Mouse (Mus musculus) liver, embryonic 13.5 days (tissue): ENCODE measurements around the gene Arhgap1. TPM values are rescaled to one million over a fixed set of nuclear protein-coding genes. Genes with fewer than 3 reads are reported as not detected.

Experiments
- ATAC-seq: fragments of 200-750 bp; cut with Nextera tagmentation; 2 replicates; pipeline ENCODE4 v1.8.0; 2017; ENCODE audit warnings: low read depth, mild to moderate bottlenecking, moderate number of reproducible peaks, moderate library complexity
- DNase-seq: peaks from one replicate; pipeline ENCODE4 v3.0.0; 2022
- H3K27ac ChIP-seq: fragments of 300-500 bp; sonication (generic); 2 replicates; pipeline ENCODE4 v1.5.1; 2015; ENCODE audit warnings: moderate library complexity, mild to moderate bottlenecking, inconsistent platforms
- H3K27me3 ChIP-seq: fragments of 300-500 bp; sonication (generic); 2 replicates; pipeline ENCODE4 v1.6.1; 2015; ENCODE audit warnings: mild to moderate bottlenecking, inconsistent platforms
- H3K36me3 ChIP-seq: fragments of 300-500 bp; sonication (generic); 2 replicates; pipeline ENCODE4 v1.6.1; 2015; ENCODE audit warnings: mild to moderate bottlenecking, inconsistent platforms
- H3K4me1 ChIP-seq: fragments of 300-500 bp; sonication (generic); replicated peaks from 2 replicates; pipeline ENCODE4 v1.6.1; 2015; ENCODE audit warnings: inconsistent platforms
- H3K4me2 ChIP-seq: fragments of 300-500 bp; sonication (generic); 2 replicates; pipeline ENCODE4 v1.6.1; 2015; ENCODE audit warnings: inconsistent platforms, mild to moderate bottlenecking, moderate library complexity
- H3K4me3 ChIP-seq: fragments of 300-500 bp; sonication (generic); replicated peaks from 2 replicates; pipeline ENCODE4 v1.5.1; 2015; ENCODE audit warnings: mild to moderate bottlenecking, inconsistent platforms
- H3K9ac ChIP-seq: fragments of 300-500 bp; sonication (generic); 2 replicates; pipeline ENCODE4 v1.6.1; 2015; ENCODE audit warnings: mild to moderate bottlenecking, inconsistent platforms
- H3K9me3 ChIP-seq: fragments of 300-500 bp; sonication (generic); replicated peaks from 2 replicates; pipeline ENCODE4 v1.6.1; 2016; ENCODE audit warnings: inconsistent platforms
- WGBS: fragments of 180-500 bp; shearing (Covaris S2); methylation state at CpG from one replicate; pipeline ENCODE4 v1.1.7; 2015; ENCODE audit not compliant: insufficient replicate concordance; 5-methylcytosine and 5-hydroxymethylcytosine counted together
- polyA plus RNA-seq: library from polyadenylated mRNA; unstranded; fragments of >200 nt; fragmentation: Nextera tagmentation; extraction: Ambion mirVana; gene quantifications from 2 replicates; pipeline ENCODE4 v1.2.1, GENCODE M21; 2015

Gene Arhgap1
- polyA plus RNA-seq, 1 experiment from 2014 or later = 42.3 TPM

- ATAC-seq (no peak; the same call in 1 of the 2 replicates), DNase-seq (no peak)
- Histone ChIP-seq H3K27ac (peak overlapping the region; percentile 92), H3K4me2 (peak overlapping the region; percentile 93), H3K9me3 (no peaks in the 10 kb centered on the region), H3K9ac (peak overlapping the region; percentile 89), H3K4me1 (peaks cover 54% of the 10 kb centered on the region), H3K27me3 (no peaks in the 10 kb centered on the region), H3K4me3 (peak overlapping the region; percentile 92), H3K36me3 (peaks cover 59% of the 10 kb centered on the region)
- under 1% methylated on average over 15 of the region's 15 CpGs for WGBS
Measured at GRCm38 (mm10) chr2:91649152-91649551, 508 bp upstream of the Arhgap1 start.

GRCm38 (mm10) chr2:91650360-91650995 is 818 bp downstream of the Arhgap1 start:
- peaks cover 49% of the 10 kb centered on the region for H3K4me1 ChIP-seq
- H3K27me3 ChIP-seq = no peaks in the 10 kb centered on the region
- DNase-seq (no peak), ATAC-seq (peak; percentile 64)
- peak overlapping the region; percentile 92 for H3K27ac ChIP-seq
- no peaks in the 10 kb centered on the region for H3K9me3 ChIP-seq
- H3K36me3 ChIP-seq = peaks cover 59% of the 10 kb centered on the region
- H3K4me2 ChIP-seq = peak overlapping the region; percentile 93
- H3K9ac ChIP-seq = peak overlapping the region; percentile 86
- H3K4me3 ChIP-seq = peak overlapping the region; percentile 92
- WGBS = 6% methylated on average over 16 of the region's 16 CpGs

- Histone ChIP-seq H3K4me3 (peak overlapping the region; percentile 92), H3K27ac (no peak overlapping the region), H3K9me3 (no peaks in the 10 kb centered on the region), H3K27me3 (no peaks in the 10 kb centered on the region), H3K4me1 (peaks cover 49% of the 10 kb centered on the region), H3K4me2 (peak overlapping the region; percentile 93), H3K36me3 (peaks cover 59% of the 10 kb centered on the region), H3K9ac (no peak overlapping the region)
- WGBS = 72% methylated on average over 14 of the region's 14 CpGs
- DNase-seq (no peak), ATAC-seq (no peak)
Measured at GRCm38 (mm10) chr2:91651458-91652258, 2.0 kb downstream of the Arhgap1 start.

- Histone ChIP-seq H3K4me2 (no peak overlapping the region), H3K27me3 (no peaks in the 10 kb centered on the region), H3K4me3 (no peak overlapping the region), H3K27ac (no peak overlapping the region), H3K9ac (no peak overlapping the region), H3K36me3 (peaks cover 59% of the 10 kb centered on the region), H3K9me3 (no peaks in the 10 kb centered on the region), H3K4me1 (peaks cover 46% of the 10 kb centered on the region)
- ATAC-seq = no peak
- WGBS = 51% methylated on average over 6 of the region's 6 CpGs
- no peak for DNase-seq
Measured at GRCm38 (mm10) chr2:91652863-91653262, 3.2 kb downstream of the Arhgap1 start.

DNA sequence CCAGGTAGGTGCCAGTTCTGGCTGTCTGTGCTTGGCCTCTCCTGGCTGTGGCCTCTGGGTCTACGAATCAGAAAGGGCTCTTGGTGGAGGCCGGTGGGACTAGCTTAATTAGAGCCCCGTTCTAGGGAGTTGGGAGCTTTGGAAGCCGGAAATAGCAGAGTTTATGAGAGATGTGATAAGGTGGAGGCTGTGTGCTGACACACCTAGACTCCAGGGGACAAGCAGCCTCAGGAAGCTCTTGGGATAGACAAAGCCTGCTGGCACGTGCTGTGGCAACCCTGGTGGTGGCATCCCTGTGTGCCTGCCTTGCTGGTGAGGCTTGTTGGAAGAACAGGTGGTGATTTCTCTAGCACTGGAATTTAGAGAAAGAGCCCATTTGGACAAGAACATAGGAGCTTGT is 5.7 kb downstream of the Arhgap1 start:
- no peak for DNase-seq
- 71% methylated on average over 5 of the region's 5 CpGs for WGBS
- no peak for ATAC-seq
- Histone ChIP-seq H3K9me3 (no peaks in the 10 kb centered on the region), H3K4me3 (no peak overlapping the region), H3K36me3 (peaks cover 75% of the 10 kb centered on the region), H3K27ac (no peak overlapping the region), H3K4me2 (no peak overlapping the region), H3K9ac (no peak overlapping the region), H3K27me3 (no peaks in the 10 kb centered on the region), H3K4me1 (peaks cover 31% of the 10 kb centered on the region)

DNA sequence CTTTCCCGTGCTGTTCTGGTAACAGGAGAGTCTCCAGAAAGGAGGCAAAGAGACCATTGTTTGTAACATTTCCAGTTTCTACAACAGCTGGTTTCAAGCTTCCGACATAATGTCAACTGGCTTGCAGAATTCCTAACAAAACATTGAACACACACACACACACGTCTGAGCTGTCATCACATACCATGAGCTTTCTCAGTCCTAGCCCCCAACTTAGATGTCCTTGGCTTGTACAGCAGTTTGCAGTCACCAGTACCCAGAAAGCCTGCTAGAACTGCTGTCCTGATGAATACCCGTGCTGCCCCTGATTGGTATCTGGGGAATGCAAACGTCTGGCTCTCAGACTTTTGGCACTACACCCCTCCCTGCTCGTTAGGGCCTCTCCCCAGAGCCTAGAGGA is 6.2 kb downstream of the Arhgap1 start:
- H3K27ac ChIP-seq = no peak overlapping the region
- WGBS = 64% methylated on average over 6 of the region's 6 CpGs

DNA sequence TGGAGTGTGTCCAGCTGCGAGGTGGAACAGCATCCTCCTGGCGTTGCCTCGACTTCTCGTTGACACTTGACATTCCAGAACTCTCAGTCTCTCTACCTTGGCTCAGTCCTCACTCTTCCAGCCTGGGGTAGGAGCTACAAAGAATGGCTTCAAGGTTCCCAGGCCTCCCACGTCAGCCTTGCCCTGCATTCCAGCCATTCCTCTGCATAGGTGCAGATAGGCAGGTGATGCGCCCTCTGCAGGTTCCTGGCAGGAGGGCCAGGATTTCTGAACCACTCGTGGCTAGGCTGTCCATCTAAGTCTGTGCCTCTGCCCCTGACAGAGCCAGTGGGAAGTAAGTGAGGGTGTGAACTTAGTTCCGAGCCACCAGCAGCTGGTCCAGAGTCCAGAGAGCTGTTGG is 7.1 kb downstream of the Arhgap1 start:
- Histone ChIP-seq H3K4me2 (no peak overlapping the region), H3K27ac (no peak overlapping the region), H3K4me1 (peaks cover 17% of the 10 kb centered on the region), H3K4me3 (no peak overlapping the region), H3K27me3 (no peaks in the 10 kb centered on the region), H3K9me3 (no peaks in the 10 kb centered on the region), H3K36me3 (peaks cover 84% of the 10 kb centered on the region), H3K9ac (no peak overlapping the region)
- DNase-seq (no peak), ATAC-seq (no peak)
- 72% methylated on average over 8 of the region's 8 CpGs for WGBS

More for the DNA sequence above, 6.2 kb downstream of the Arhgap1 start:
- ATAC-seq = no peak
- no peak for DNase-seq
- Histone ChIP-seq H3K9me3 (no peaks in the 10 kb centered on the region), H3K4me2 (no peak overlapping the region), H3K4me3 (no peak overlapping the region), H3K9ac (no peak overlapping the region), H3K27me3 (no peaks in the 10 kb centered on the region), H3K4me1 (peaks cover 26% of the 10 kb centered on the region), H3K36me3 (peaks cover 76% of the 10 kb centered on the region)

DNA sequence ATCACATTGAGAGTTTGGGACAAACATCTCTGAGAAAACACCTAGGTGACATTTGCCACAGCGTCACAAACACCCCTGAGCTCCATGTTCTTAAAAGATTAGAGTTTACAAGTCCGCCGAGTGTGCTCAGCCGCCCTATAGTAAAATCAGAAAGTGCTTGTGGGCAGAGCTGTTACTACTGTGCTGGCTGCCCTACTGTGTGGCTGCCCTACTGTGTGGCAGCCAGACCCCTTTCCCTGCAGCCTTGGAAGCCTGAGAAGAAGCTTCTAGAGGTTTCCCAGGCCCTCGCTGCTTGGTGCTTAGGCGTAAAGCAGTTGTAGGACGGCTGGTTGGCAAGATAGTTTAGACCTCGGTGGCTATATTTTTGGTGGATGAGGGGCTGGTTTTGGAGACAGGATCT is 10.0 kb downstream of the Arhgap1 start:
- no peaks in the 10 kb centered on the region for H3K9me3 ChIP-seq
- no peak for DNase-seq
- no peak overlapping the region for H3K4me3 ChIP-seq
- H3K36me3 ChIP-seq = peaks cover 91% of the 10 kb centered on the region
- H3K4me1 ChIP-seq = no peaks in the 10 kb centered on the region; the same call in 1 of the 2 replicates
- H3K27ac ChIP-seq = no peak overlapping the region
- no peak for ATAC-seq
- no peaks in the 10 kb centered on the region for H3K27me3 ChIP-seq
- WGBS = 89% methylated on average over 8 of the region's 8 CpGs
- H3K9ac ChIP-seq = no peak overlapping the region
- no peak overlapping the region for H3K4me2 ChIP-seq

- Histone ChIP-seq H3K4me3 (no peak overlapping the region), H3K36me3 (peaks cover 84% of the 10 kb centered on the region)
Measured at GRCm38 (mm10) chr2:91660981-91661380, 11.3 kb downstream of the Arhgap1 start.

GRCm38 (mm10) chr2:91664780-91665179 is 15.1 kb downstream of the Arhgap1 start:
- DNase-seq (no peak), ATAC-seq (no peak)
- peaks cover 82% of the 10 kb centered on the region for H3K36me3 ChIP-seq

More at GRCm38 (mm10) chr2:91660981-91661380, 11.3 kb downstream of the Arhgap1 start:
- H3K9ac ChIP-seq = no peak overlapping the region
- no peak for ATAC-seq
- no peaks in the 10 kb centered on the region for H3K27me3 ChIP-seq
- no peak for DNase-seq
- no peaks in the 10 kb centered on the region for H3K9me3 ChIP-seq
- H3K4me1 ChIP-seq = no peaks in the 10 kb centered on the region
- H3K27ac ChIP-seq = no peak overlapping the region
- 84% methylated on average over 6 of the region's 6 CpGs for WGBS
- no peak overlapping the region for H3K4me2 ChIP-seq

DNA sequence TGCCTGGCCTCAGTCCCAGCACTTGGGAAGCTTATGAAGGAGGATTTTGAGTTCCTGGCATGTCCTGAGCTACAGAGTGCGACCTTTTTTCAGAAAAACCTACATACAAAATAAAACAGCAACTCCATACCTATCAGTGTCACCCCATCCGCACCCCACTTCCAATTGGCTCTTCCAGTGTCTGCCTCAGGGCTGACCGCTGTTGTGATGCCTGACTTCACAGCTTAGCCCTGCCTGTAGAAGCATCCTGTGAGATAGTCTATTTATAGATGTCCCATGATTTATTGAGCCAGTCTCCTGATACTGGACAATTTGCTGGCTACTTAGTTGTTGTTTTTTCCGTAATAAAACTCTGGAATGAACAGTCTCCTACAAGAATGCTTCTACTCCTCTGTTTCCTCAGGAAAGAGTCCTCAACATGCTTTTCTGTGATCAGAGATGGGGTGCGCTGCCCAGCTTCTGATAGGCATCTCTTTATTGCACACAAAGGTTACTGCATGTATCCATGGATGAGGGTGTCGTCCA is 16.8 kb downstream of the Arhgap1 start:
- Histone ChIP-seq H3K4me1 (no peaks in the 10 kb centered on the region), H3K36me3 (peaks cover 89% of the 10 kb centered on the region), H3K27ac (no peak overlapping the region), H3K9ac (no peak overlapping the region), H3K4me2 (no peak overlapping the region), H3K9me3 (no peaks in the 10 kb centered on the region), H3K4me3 (no peak overlapping the region), H3K27me3 (no peaks in the 10 kb centered on the region)
- 79% methylated on average over 6 of the region's 6 CpGs for WGBS
- no peak for ATAC-seq
- DNase-seq = no peak

More at GRCm38 (mm10) chr2:91664780-91665179, 15.1 kb downstream of the Arhgap1 start:
- Histone ChIP-seq H3K9ac (no peak overlapping the region), H3K27ac (no peak overlapping the region), H3K4me2 (no peak overlapping the region), H3K4me3 (no peak overlapping the region), H3K9me3 (no peaks in the 10 kb centered on the region), H3K27me3 (no peaks in the 10 kb centered on the region), H3K4me1 (no peaks in the 10 kb centered on the region)
